Mouse (Mus musculus) ovary, postnatal 36 days (tissue): ENCODE data around the gene Bora.

Experiments used
- DNase-seq: peaks from one replicate; pipeline ENCODE4 v3.0.0; 2022; ENCODE audit warnings: low spot score, mixed read lengths

The Bora gene

GRCm38 (mm10) chr14:99063091-99063490, 17.1 kb downstream of the Bora start:
- no peak for DNase-seq

GRCm38 (mm10) chr14:99071146-99071545, 25.1 kb downstream of the Bora start:
- no peak for DNase-seq

GRCm38 (mm10) chr14:99088947-99089346, 42.9 kb downstream of the Bora start:
- DNase-seq = no peak

GRCm38 (mm10) chr14:99099267-99099966, 53.4 kb downstream of the Bora start, which contains the start of the genes Pibf1 and Dis3:
Pibf1 (plus strand) TSS chr14:99099424.
Dis3 (minus strand) TSS chr14:99099770.
- DNase-seq = peak; percentile 98

GRCm38 (mm10) chr14:99099967-99100587, 54.1 kb downstream of the Bora start:
- no peak for DNase-seq

- no peak for DNase-seq
These were observed 57.0 kb downstream of the Bora start for GRCm38 (mm10) chr14:99103050-99103449.

GRCm38 (mm10) chr14:99104542-99105123, 58.6 kb downstream of the Bora start:
- DNase-seq = no peak

GRCm38 (mm10) chr14:99106671-99107070, 60.6 kb downstream of the Bora start:
- DNase-seq = no peak

- DNase-seq = no peak
These were observed 61.7 kb downstream of the Bora start for GRCm38 (mm10) chr14:99107631-99108187.

GRCm38 (mm10) chr14:99108762-99109161, 62.7 kb downstream of the Bora start:
- DNase-seq = no peak

GRCm38 (mm10) chr14:99117576-99117975, 71.6 kb downstream of the Bora start:
- DNase-seq = no peak

GRCm38 (mm10) chr14:99121584-99122339, 75.7 kb downstream of the Bora start:
- no peak for DNase-seq

GRCm38 (mm10) chr14:99124076-99124475, 78.1 kb downstream of the Bora start:
- no peak for DNase-seq
